Mouse (Mus musculus): Measurements from ENCODE around the gene Ralgds. TPM values are rescaled to one million over a fixed set of nuclear protein-coding genes. Genes with fewer than 3 reads are reported as not detected.

The Ralgds gene
- total and polyA plus RNA-seq, 3 experiments: 4.1 to 11.4 (median 6.6) TPM

DNA sequence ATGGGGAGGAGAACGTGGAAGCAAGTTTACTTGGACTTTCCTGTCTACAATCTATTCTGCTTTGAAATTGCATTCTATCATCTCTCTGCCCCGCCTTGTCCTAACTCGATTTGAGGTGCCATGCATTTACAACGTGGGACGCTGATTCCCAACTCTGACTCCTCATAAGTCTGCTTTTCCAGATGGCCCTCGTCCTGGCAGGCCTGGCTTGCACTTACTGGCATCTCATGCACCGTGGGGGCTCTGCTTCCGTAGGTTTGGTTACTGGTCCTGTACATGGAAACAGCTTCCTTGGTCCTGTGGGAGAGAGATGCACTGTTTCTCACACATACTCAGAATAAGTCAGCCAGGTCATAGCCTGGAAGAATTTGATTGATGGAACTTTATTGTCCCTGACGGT lies 48.0 kb upstream of the Ralgds start:
- DNase-seq (ENCODE audit: extremely low read depth): no peak
- dilution Hi-C loops (cut with MboI; ENCODE audit: extremely low pct_ligation_motif_present, extremely low pct_unique_long_range_greater_than_20kb, low sequenced_read_pairs) (no loop called here), in situ Hi-C loops (cut with MboI; ENCODE audit: low pct_ligation_motif_present, low pct_unique_long_range_greater_than_20kb, low sequenced_read_pairs) (no loop called here)
- H3K9me3 ChIP-seq (replicated peaks; ENCODE audit: low read length): no peaks in the 10 kb centered on the region
- H3K27me3 ChIP-seq (replicated peaks): peaks cover 60% of the 10 kb centered on the region
- peaks cover 11 to 20% of the 10 kb centered on the region in 2 experiments for H3K4me1 ChIP-seq (ENCODE audit: control insufficient read depth in 1 of 2, insufficient read depth in 2 of 2)
- H3K9ac ChIP-seq (ENCODE audit: insufficient read depth, low read depth): no peak overlapping the region
- no peak overlapping the region for H3K4me2 ChIP-seq (ENCODE audit: insufficient read depth, low read depth, poor library complexity, severe bottlenecking)
- H3K27ac ChIP-seq (ENCODE audit: insufficient read depth, low read depth): no peak overlapping the region
- no peak for TF ChIP-seq TBP (conservative IDR thresholded peaks at IDR 0.05; ENCODE audit: low read depth, low read length)
- no peak for TF ChIP-seq SMC3 (IDR thresholded peaks at IDR 0.05; ENCODE audit: low read depth, low read length)
- TF ChIP-seq HCFC1 (IDR thresholded peaks at IDR 0.05; ENCODE audit: low read depth, low read length): no peak
- no peak for TF ChIP-seq RAD21 (IDR thresholded peaks at IDR 0.05; ENCODE audit: low read depth, low read length)
- TF ChIP-seq MEF2A (IDR thresholded peaks at IDR 0.05; ENCODE audit: borderline replicate concordance, low read depth, low read length): no peak
- TF ChIP-seq BHLHE40 (IDR thresholded peaks at IDR 0.05; ENCODE audit: low read depth, low read length): no peak
- no peak for TF ChIP-seq MXI1 (IDR thresholded peaks at IDR 0.05; ENCODE audit: low read depth, low read length)
- TF ChIP-seq ZC3H11A (IDR thresholded peaks at IDR 0.05; ENCODE audit: low read depth, low read length): no peak
- no peak for TF ChIP-seq MAX (IDR thresholded peaks at IDR 0.05; ENCODE audit: low read length)
- TF ChIP-seq MAZ (IDR thresholded peaks at IDR 0.05; ENCODE audit: low read depth, low read length): no peak
- no peak for TF ChIP-seq RCOR1 (conservative IDR thresholded peaks at IDR 0.05; ENCODE audit: low read depth, low read length)
- TF ChIP-seq GABPA (IDR thresholded peaks at IDR 0.05; ENCODE audit: insufficient replicate concordance, low read depth, low read length): no peak
- TF ChIP-seq MYC (IDR thresholded peaks at IDR 0.05; ENCODE audit: low read depth, low read length): no peak
- TF ChIP-seq CHD2 (IDR thresholded peaks at IDR 0.05; ENCODE audit: low read length): no peak
- no peak for TF ChIP-seq USF1 (IDR thresholded peaks at IDR 0.05; ENCODE audit: low read depth, low read length)
- no peak for TF ChIP-seq IRF4 (IDR thresholded peaks at IDR 0.05; ENCODE audit: low read depth, low read length)
- TF ChIP-seq TCF12 (IDR thresholded peaks at IDR 0.05; ENCODE audit: low read depth, low read length): no peak
- peaks cover 14% of the 10 kb centered on the region for H3K79me2 ChIP-seq (replicated peaks; ENCODE audit: control insufficient read depth, extremely low read depth, insufficient read depth, poor library complexity, severe bottlenecking)
- no peak overlapping the region for H3K4me3 ChIP-seq (replicated peaks in 1 of 3; ENCODE audit: low read depth in 2 of 3, low read length in 2 of 3, poor library complexity in 1 of 3)
- peaks cover 9 to 12% of the 10 kb centered on the region in 2 experiments for H3K36me3 ChIP-seq (replicated peaks in 1 of 2; ENCODE audit: control insufficient read depth in 1 of 2, insufficient read depth in 1 of 2, low read length in 1 of 2)

- H3K36me3 ChIP-seq (replicated peaks in 1 of 2; ENCODE audit: control insufficient read depth in 1 of 2, insufficient read depth in 1 of 2, low read length in 1 of 2): peaks cover 13 to 22% of the 10 kb centered on the region in 2 experiments
- no peak within 1 kb of the TSS for H3K27ac ChIP-seq (ENCODE audit: insufficient read depth, low read depth)
- no peak for TF ChIP-seq MEF2A (IDR thresholded peaks at IDR 0.05; ENCODE audit: borderline replicate concordance, low read depth, low read length)
- no peak for TF ChIP-seq ETS1 (conservative IDR thresholded peaks at IDR 0.05; ENCODE audit: low read depth, low read length)
- no peak for TF ChIP-seq CTCF (conservative IDR thresholded peaks at IDR 0.05 in 1 of 2, IDR thresholded peaks at IDR 0.05 in 1 of 2; ENCODE audit: low read depth in 2 of 2, low read length in 2 of 2)
- TF ChIP-seq ELF1 (IDR thresholded peaks at IDR 0.05; ENCODE audit: low read depth, low read length): no peak
- TF ChIP-seq EP300 (IDR thresholded peaks at IDR 0.05; ENCODE audit: low read length): no peak
- TF ChIP-seq MYC (IDR thresholded peaks at IDR 0.05; ENCODE audit: low read depth, low read length): no peak
- TF ChIP-seq BHLHE40 (IDR thresholded peaks at IDR 0.05; ENCODE audit: low read depth, low read length): 0 out of 2 replicates have a peak, but pooled peaks have one; percentile 14
- peak; percentile 82 for TF ChIP-seq MXI1 (IDR thresholded peaks at IDR 0.05; ENCODE audit: low read depth, low read length)
- no peak for TF ChIP-seq MAFK (IDR thresholded peaks at IDR 0.05; ENCODE audit: insufficient replicate concordance, low read length)
- TF ChIP-seq IRF4 (IDR thresholded peaks at IDR 0.05; ENCODE audit: low read depth, low read length): no peak
- no peak for TF ChIP-seq MAZ (IDR thresholded peaks at IDR 0.05; ENCODE audit: low read depth, low read length)
- peak; percentile 94 for TF ChIP-seq SIN3A (IDR thresholded peaks at IDR 0.05; ENCODE audit: low read length)
- TF ChIP-seq RCOR1 (conservative IDR thresholded peaks at IDR 0.05; ENCODE audit: low read depth, low read length): no peak
- TF ChIP-seq USF1 (IDR thresholded peaks at IDR 0.05; ENCODE audit: low read depth, low read length): peak; percentile 83
- no peak for TF ChIP-seq ZKSCAN1 (IDR thresholded peaks at IDR 0.05; ENCODE audit: borderline replicate concordance, low read depth, low read length)
- no peak for TF ChIP-seq RAD21 (IDR thresholded peaks at IDR 0.05; ENCODE audit: low read depth, low read length)
- no peak for TF ChIP-seq ZMIZ1 (IDR thresholded peaks at IDR 0.05; ENCODE audit: low read depth, low read length)
- 0 out of 2 replicates have a peak, but pooled peaks have one; percentile 58 for TF ChIP-seq UBTF (IDR thresholded peaks at IDR 0.05; ENCODE audit: low read depth, low read length)
- no peak for TF ChIP-seq TBP (conservative IDR thresholded peaks at IDR 0.05; ENCODE audit: low read depth, low read length)
- TF ChIP-seq USF2 (conservative IDR thresholded peaks at IDR 0.05; ENCODE audit: low read depth, low read length): peak; percentile 56; the same call in 1 of the 2 replicates
- TF ChIP-seq POLR2A (IDR thresholded peaks at IDR 0.05; ENCODE audit: low read depth, low read length): no peak
- no peak for TF ChIP-seq SMC3 (IDR thresholded peaks at IDR 0.05; ENCODE audit: low read depth, low read length)
- TF ChIP-seq NRF1 (IDR thresholded peaks at IDR 0.05; ENCODE audit: low read depth, low read length): no peak
- H3K9me3 ChIP-seq (replicated peaks; ENCODE audit: low read length): no peaks in the 10 kb centered on the region
- peaks cover 11 to 21% of the 10 kb centered on the region in 2 experiments for H3K4me1 ChIP-seq (ENCODE audit: control insufficient read depth in 1 of 2, insufficient read depth in 2 of 2)
- no peak within 1 kb of the TSS for H3K9ac ChIP-seq (ENCODE audit: insufficient read depth, low read depth)
- dilution Hi-C loops (cut with MboI; ENCODE audit: extremely low pct_ligation_motif_present, extremely low pct_unique_long_range_greater_than_20kb, low sequenced_read_pairs) (no loop called here), in situ Hi-C loops (cut with MboI; ENCODE audit: low pct_ligation_motif_present, low pct_unique_long_range_greater_than_20kb, low sequenced_read_pairs) (no loop called here)
- H3K79me2 ChIP-seq (replicated peaks; ENCODE audit: control insufficient read depth, extremely low read depth, insufficient read depth, poor library complexity, severe bottlenecking): peaks cover 14% of the 10 kb centered on the region
- peak within 1 kb of the TSS in 1 of 3 experiments; percentile 16 for H3K4me3 ChIP-seq (replicated peaks in 1 of 3; ENCODE audit: low read depth in 2 of 3, low read length in 2 of 3, poor library complexity in 1 of 3)
- peaks cover 52% of the 10 kb centered on the region for H3K27me3 ChIP-seq (replicated peaks)
- H3K4me2 ChIP-seq (ENCODE audit: insufficient read depth, low read depth, poor library complexity, severe bottlenecking): peak within 1 kb of the TSS; percentile 89
- peak; percentile 55 for DNase-seq (ENCODE audit: extremely low read depth)
Observed at GRCm38 (mm10) chr2:28465836-28466518, 46.9 kb upstream of the Ralgds start, which contains the start of gene 1700007K13Rik. Gene 1700007K13Rik, minus strand, starts transcription at chr2:28466332.

All from CH12.LX (cell line).